Mouse (Mus musculus) B cell, adult 2 months (primary cell): ENCODE results near the gene Cbx7.
"Not testable (repeated sequence)": the region's sequence is repeated elsewhere in the genome, so short reads cannot be mapped to it uniquely, and the experiment has no call there.

Source experiments
- DNase-seq, 2 experiments: peaks; one replicate each; pipeline ENCODE4 v3.0.0; 2022

The Cbx7 gene

GRCm38 (mm10) chr15:79918485-79918884 lies 52.4 kb downstream of the Cbx7 start:
- no peak for DNase-seq

GRCm38 (mm10) chr15:79917111-79917720 lies 53.7 kb downstream of the Cbx7 start:
- peak in 1 of 2 experiments; percentile 15 for DNase-seq

GRCm38 (mm10) chr15:79916150-79916549 lies 54.8 kb downstream of the Cbx7 start:
- no peak for DNase-seq

GRCm38 (mm10) chr15:79914357-79914756 lies 56.6 kb downstream of the Cbx7 start:
- DNase-seq = peak; percentile 39 to 47

- DNase-seq = no peak
Measured at GRCm38 (mm10) chr15:79913761-79914346, 57.1 kb downstream of the Cbx7 start.

GRCm38 (mm10) chr15:79911339-79911738 lies 59.6 kb downstream of the Cbx7 start:
- DNase-seq = no peak

GRCm38 (mm10) chr15:79910812-79911211 lies 60.1 kb downstream of the Cbx7 start:
- DNase-seq = not testable (repeated sequence)

- DNase-seq = not testable (repeated sequence)
Measured at GRCm38 (mm10) chr15:79909006-79909405, 61.9 kb downstream of the Cbx7 start.

GRCm38 (mm10) chr15:79906855-79907254 lies 64.1 kb downstream of the Cbx7 start:
- DNase-seq = no peak

- no peak for DNase-seq
Measured at GRCm38 (mm10) chr15:79905211-79905610, 65.7 kb downstream of the Cbx7 start.

GRCm38 (mm10) chr15:79904678-79905077 lies 66.2 kb downstream of the Cbx7 start:
- DNase-seq = not testable (repeated sequence)

GRCm38 (mm10) chr15:79903963-79904362 lies 67.0 kb downstream of the Cbx7 start:
- no peak for DNase-seq

- DNase-seq = not testable (repeated sequence)
Measured at GRCm38 (mm10) chr15:79903081-79903480, 67.8 kb downstream of the Cbx7 start.

- no peak for DNase-seq
Measured at GRCm38 (mm10) chr15:79901399-79901798, 69.5 kb downstream of the Cbx7 start.

- peak; percentile 56 to 65 for DNase-seq
Measured at GRCm38 (mm10) chr15:79900751-79901150, 70.2 kb downstream of the Cbx7 start.

GRCm38 (mm10) chr15:79899828-79900510 lies 71.0 kb downstream of the Cbx7 start:
- peak in 1 of 2 experiments; percentile 19 for DNase-seq

GRCm38 (mm10) chr15:79898988-79899387 lies 71.9 kb downstream of the Cbx7 start:
- no peak for DNase-seq

GRCm38 (mm10) chr15:79896080-79896725 lies 74.7 kb downstream of the Cbx7 start:
- DNase-seq = peak in 1 of 2 experiments; percentile 39

- DNase-seq = peak; percentile 63 to 64
Measured at GRCm38 (mm10) chr15:79895221-79896079, 75.5 kb downstream of the Cbx7 start.

GRCm38 (mm10) chr15:79894343-79894742 lies 76.6 kb downstream of the Cbx7 start:
- DNase-seq = no peak

- no peak for DNase-seq
Measured at GRCm38 (mm10) chr15:79893824-79894123, 77.1 kb downstream of the Cbx7 start.

- DNase-seq = peak; percentile 40 to 52
Measured at GRCm38 (mm10) chr15:79892995-79893823, 77.7 kb downstream of the Cbx7 start.
